Mouse (Mus musculus): ENCODE data around the gene Acer3.
A peak's percentile ranks its signal among the peaks of the same experiment; 100 is the strongest.

Acer3 gene

GRCm38 (mm10) chr7:98178560-98179231 lies 142.3 kb downstream of the Acer3 start:
- no peak for TF ChIP-seq GATA4 (IDR thresholded peaks at IDR 0.05; ENCODE audit: insufficient replicate concordance, low read length)

GRCm38 (mm10) chr7:98177929-98178559 lies 143.0 kb downstream of the Acer3 start, which contains the start of gene Capn5:
Gene Capn5, minus strand, starts transcription at chr7:98178274.
- no peak for TF ChIP-seq GATA4 (IDR thresholded peaks at IDR 0.05; ENCODE audit: insufficient replicate concordance, low read length)

- TF ChIP-seq GATA4 (IDR thresholded peaks at IDR 0.05; ENCODE audit: insufficient replicate concordance, low read length) = no peak
These were observed 143.5 kb downstream of the Acer3 start for GRCm38 (mm10) chr7:98177566-98177928.

- no peak for TF ChIP-seq GATA4 (IDR thresholded peaks at IDR 0.05; ENCODE audit: insufficient replicate concordance, low read length)
These were observed 143.9 kb downstream of the Acer3 start for GRCm38 (mm10) chr7:98177071-98177485.

GRCm38 (mm10) chr7:98176322-98177070 lies 144.5 kb downstream of the Acer3 start:
- TF ChIP-seq GATA4 (IDR thresholded peaks at IDR 0.05; ENCODE audit: insufficient replicate concordance, low read length) = no peak

GRCm38 (mm10) chr7:98174883-98175755 lies 145.9 kb downstream of the Acer3 start:
- no peak for TF ChIP-seq GATA4 (IDR thresholded peaks at IDR 0.05; ENCODE audit: insufficient replicate concordance, low read length)

GRCm38 (mm10) chr7:98173408-98173807 lies 147.6 kb downstream of the Acer3 start:
- TF ChIP-seq GATA4 (IDR thresholded peaks at IDR 0.05; ENCODE audit: insufficient replicate concordance, low read length) = peak; percentile 63; the same call in 1 of the 2 replicates

GRCm38 (mm10) chr7:98172661-98173060 lies 148.3 kb downstream of the Acer3 start:
- no peak for TF ChIP-seq GATA4 (IDR thresholded peaks at IDR 0.05; ENCODE audit: insufficient replicate concordance, low read length)

GRCm38 (mm10) chr7:98171141-98172073 lies 149.6 kb downstream of the Acer3 start:
- no peak for TF ChIP-seq GATA4 (IDR thresholded peaks at IDR 0.05; ENCODE audit: insufficient replicate concordance, low read length)

- TF ChIP-seq GATA4 (IDR thresholded peaks at IDR 0.05; ENCODE audit: insufficient replicate concordance, low read length) = no peak
These were observed 155.9 kb downstream of the Acer3 start for GRCm38 (mm10) chr7:98164999-98165528.

GRCm38 (mm10) chr7:98164382-98164998 lies 156.5 kb downstream of the Acer3 start:
- no peak for TF ChIP-seq GATA4 (IDR thresholded peaks at IDR 0.05; ENCODE audit: insufficient replicate concordance, low read length)

GRCm38 (mm10) chr7:98163700-98164099 lies 157.3 kb downstream of the Acer3 start:
- TF ChIP-seq GATA4 (IDR thresholded peaks at IDR 0.05; ENCODE audit: insufficient replicate concordance, low read length) = no peak

- no peak for TF ChIP-seq GATA4 (IDR thresholded peaks at IDR 0.05; ENCODE audit: insufficient replicate concordance, low read length)
These were observed 158.8 kb downstream of the Acer3 start for GRCm38 (mm10) chr7:98162239-98162638.
